Mouse (Mus musculus) heart, adult 2 months (tissue): ENCODE results near the gene Fdxacb1.

Source experiments
- CTCF ChIP-seq: fragments of 200-600 bp; IDR thresholded peaks from 2 replicates; pipeline ENCODE4 v1.8.1; 2022; ENCODE audit warnings: antibody characterized with exemption, mild to moderate bottlenecking, moderate library complexity
- EP300 ChIP-seq: fragments of 200-500 bp; IDR thresholded peaks from 2 replicates; pipeline ENCODE4 v1.6.1; 2011; ENCODE audit warnings: low read depth, low read length, control low read depth; ENCODE audit not compliant: insufficient read depth
- POLR2A ChIP-seq: fragments of 200-500 bp; IDR thresholded peaks from 2 replicates; pipeline ENCODE4 v1.6.1; 2011; ENCODE audit warnings: mild to moderate bottlenecking, low read depth, low read length, control low read depth; ENCODE audit not compliant: insufficient read depth

GRCm38 (mm10) chr9:50770011-50770410 is 2.0 kb downstream of the Fdxacb1 start:
- no peak for TF ChIP-seq CTCF
- TF ChIP-seq POLR2A = no peak
- TF ChIP-seq EP300 = 0 out of 2 replicates have a peak, but pooled peaks have one; percentile 35
